Mouse (Mus musculus): ENCODE results near the gene Vwa7. TPM values are rescaled to one million over a fixed set of nuclear protein-coding genes. Genes with fewer than 3 reads are reported as not detected.

The Vwa7 gene
- polyA plus RNA-seq, 1 experiment from 2014 or later: 0.13 TPM

DNA sequence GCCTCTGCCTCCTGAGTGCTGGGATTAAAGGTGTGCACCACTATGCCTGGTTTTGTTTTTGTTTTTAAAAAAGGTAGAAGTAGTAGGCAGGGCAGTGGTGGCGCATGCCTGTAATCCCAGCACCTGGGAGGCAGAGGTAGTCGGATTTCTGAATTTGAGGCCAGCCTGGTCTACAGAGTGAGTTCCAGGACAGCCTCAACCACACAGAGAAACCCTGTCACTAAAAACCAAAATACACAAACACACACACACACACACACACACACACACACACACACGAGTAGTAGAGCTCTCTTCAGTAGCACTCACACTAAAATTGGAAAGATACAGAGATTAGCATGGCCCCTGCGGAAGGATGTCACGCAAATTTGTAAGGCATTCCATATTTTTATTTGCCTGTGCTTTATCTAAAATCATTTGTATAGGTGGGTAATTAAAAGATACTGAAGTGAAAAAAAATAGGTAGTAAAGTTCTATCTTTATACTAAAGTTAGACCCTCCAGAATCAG, 32.6 kb downstream of the Vwa7 start:
- Histone ChIP-seq H3K4me3 (replicated peaks) (peak overlapping the region; percentile 70; the same call in 1 of the 2 replicates), H3K27ac (peak overlapping the region; percentile 95; the same call in 1 of the 2 replicates), H3K27me3 (no peaks in the 10 kb centered on the region), H3K9ac (replicated peaks) (no peak overlapping the region), H3K4me1 (replicated peaks) (peaks cover 53% of the 10 kb centered on the region), H3K4me2 (peak overlapping the region; percentile 86), H3K9me3 (no peaks in the 10 kb centered on the region), H3K36me3 (peaks cover 18% of the 10 kb centered on the region)
- no peak for ATAC-seq (ENCODE audit: insufficient number of reproducible peaks, insufficient read depth, low FRiP score, low TSS enrichment, low read depth)
- 78% methylated on average over 5 of the region's 5 CpGs for WGBS

DNA sequence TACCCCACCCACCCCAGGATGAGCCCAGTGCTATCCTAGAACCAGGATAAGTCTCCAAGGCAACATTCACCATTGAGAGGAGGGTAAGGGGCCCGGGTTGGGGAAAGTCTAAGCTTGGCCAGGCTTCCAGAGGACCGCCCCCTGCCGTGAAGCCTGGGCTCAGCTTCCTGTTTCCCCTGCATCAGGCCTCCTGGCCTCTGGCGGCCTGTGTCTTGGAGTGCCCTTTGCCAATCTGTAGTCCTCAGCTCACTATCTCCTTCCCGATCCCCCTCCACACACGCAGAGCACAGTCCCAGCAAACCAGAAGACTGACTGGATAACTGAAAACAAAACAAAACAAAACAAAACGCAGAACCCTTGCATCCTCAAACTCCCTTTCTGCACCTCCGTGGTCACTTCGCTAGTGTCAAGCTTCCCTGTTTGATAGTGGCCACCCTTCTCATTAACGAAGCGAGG, 33.2 kb downstream of the Vwa7 start, which contains the start of gene Clic1:
Gene Clic1, plus strand, starts transcription at position 406 of the 456 bp plus-strand sequence.
- no peaks in the 10 kb centered on the region for H3K27me3 ChIP-seq
- under 1% methylated on average over 11 of the region's 11 CpGs for WGBS
- H3K4me2 ChIP-seq: peak within 1 kb of the TSS; percentile 86
- no peaks in the 10 kb centered on the region for H3K9me3 ChIP-seq
- peaks cover 24% of the 10 kb centered on the region for H3K36me3 ChIP-seq
- H3K27ac ChIP-seq: peak within 1 kb of the TSS; percentile 95
- H3K9ac ChIP-seq (replicated peaks): peak within 1 kb of the TSS; percentile 77
- H3K4me1 ChIP-seq (replicated peaks): peaks cover 53% of the 10 kb centered on the region
- H3K4me3 ChIP-seq (replicated peaks): peak within 1 kb of the TSS; percentile 70
- no peak for ATAC-seq (ENCODE audit: insufficient number of reproducible peaks, insufficient read depth, low FRiP score, low TSS enrichment, low read depth)

DNA sequence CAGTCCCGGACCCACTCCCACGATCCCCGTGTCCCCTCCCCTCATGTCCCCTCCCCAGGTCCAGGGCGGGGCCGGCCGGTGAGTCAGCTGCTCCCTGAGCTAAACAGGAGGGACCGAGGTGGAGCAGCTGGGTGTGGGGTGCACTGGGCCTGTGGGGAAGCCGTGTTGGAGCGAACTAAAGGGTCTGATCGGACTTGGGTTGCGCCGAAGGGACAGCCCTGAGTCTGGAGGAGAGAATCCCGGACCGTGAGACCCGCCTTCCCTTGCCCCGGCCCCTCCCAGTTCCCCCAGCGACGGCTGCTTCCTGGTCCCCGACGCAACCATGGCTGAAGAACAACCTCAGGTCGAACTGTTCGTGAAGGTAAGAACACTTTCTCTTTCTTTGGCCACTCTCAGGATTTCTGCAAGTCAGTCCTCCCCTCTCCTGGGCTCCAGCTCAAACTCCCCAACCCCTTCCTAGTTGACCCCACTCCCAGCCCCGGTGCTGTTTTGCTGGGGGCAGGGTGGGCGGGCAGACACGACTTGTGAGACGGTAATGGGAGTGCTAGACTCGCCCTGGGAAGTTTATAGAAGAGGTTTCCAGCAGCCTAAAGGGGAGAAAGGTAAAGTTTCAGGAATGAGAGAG, 33.9 kb downstream of the Vwa7 start:
- under 1% methylated on average over 27 of the region's 27 CpGs for WGBS
- Histone ChIP-seq H3K36me3 (peaks cover 30% of the 10 kb centered on the region), H3K9me3 (no peaks in the 10 kb centered on the region), H3K4me1 (replicated peaks) (peaks cover 53% of the 10 kb centered on the region), H3K27me3 (no peaks in the 10 kb centered on the region), H3K27ac (peak overlapping the region; percentile 95), H3K4me3 (replicated peaks) (peak overlapping the region; percentile 70), H3K4me2 (peak overlapping the region; percentile 86), H3K9ac (replicated peaks) (peak overlapping the region; percentile 77)
- ATAC-seq (ENCODE audit: insufficient number of reproducible peaks, insufficient read depth, low FRiP score, low TSS enrichment, low read depth): no peak

DNA sequence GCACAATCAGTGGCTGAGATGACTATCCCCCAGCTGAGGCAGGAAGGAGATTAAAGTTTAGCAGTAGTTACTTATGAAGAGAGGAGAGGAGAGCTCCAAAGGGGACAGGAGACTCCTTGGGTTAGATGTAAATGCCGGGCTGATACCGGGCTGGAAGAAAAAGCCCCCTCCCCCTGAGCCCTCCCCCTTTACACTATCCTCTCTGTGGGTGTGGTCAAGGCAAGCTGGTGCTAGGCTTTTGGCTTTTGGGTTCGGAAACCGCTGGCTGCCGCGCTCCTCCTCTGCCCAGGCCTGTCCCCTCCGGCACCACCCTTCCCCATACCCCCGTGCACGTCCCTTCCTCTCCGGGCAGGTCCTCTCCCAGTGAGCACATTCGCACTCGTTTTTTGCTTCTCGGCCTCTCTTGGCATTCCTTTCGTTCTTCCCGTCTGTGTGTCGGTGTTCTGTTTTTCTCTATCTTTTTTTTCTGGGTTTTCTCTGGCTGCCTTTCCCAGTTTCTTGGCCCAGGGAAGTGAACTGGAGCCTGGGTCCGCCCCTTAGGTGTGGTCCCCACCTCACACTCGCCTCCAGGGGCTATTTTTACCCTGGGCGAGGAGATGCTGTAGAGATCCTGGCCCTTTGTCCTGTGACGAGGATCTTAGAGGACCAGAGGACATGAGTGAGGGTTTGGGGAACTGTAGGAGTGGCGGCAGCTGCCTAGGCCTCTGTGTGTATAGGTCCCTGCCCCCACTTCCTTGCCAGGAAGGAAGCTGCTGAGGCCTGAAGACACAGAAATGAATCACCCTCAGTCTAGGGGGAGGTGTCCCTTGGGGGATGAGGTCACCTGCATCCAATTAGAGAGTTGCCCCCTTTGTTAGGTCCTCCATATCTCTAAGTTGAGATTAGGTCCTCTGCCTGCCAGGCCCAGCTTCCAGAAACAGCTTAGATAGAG, 35.0 kb downstream of the Vwa7 start:
- Histone ChIP-seq H3K4me1 (replicated peaks) (peaks cover 45% of the 10 kb centered on the region), H3K36me3 (peaks cover 41% of the 10 kb centered on the region), H3K27me3 (no peaks in the 10 kb centered on the region), H3K4me3 (replicated peaks) (peak overlapping the region; percentile 70), H3K4me2 (peak overlapping the region; percentile 86), H3K9ac (replicated peaks) (peak overlapping the region; percentile 77), H3K27ac (peak overlapping the region; percentile 95), H3K9me3 (no peaks in the 10 kb centered on the region)
- ATAC-seq (ENCODE audit: insufficient number of reproducible peaks, insufficient read depth, low FRiP score, low TSS enrichment, low read depth): no peak
- 1% methylated on average over 21 of the region's 21 CpGs for WGBS

DNA sequence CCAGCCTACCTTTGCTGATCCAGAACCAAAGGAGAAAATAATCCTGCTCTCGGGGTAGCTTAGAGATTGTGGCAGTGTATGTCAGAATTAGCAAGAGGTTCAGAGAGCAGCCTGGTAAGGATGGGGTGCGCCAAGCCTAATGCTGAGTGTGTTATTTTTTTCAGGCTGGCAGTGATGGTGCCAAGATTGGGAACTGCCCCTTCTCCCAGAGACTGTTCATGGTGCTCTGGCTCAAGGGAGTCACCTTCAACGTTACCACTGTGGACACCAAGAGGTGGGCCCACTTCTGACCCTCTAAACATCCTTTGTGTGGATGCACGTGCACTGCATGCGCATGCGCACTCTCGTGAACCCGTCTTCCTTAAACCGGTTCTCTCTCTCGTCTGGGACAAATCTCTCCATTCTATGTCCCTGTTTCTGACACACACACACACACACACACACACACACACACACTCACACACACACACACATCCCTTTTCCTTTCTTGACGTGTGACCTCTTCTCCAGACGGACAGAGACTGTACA, 36.0 kb downstream of the Vwa7 start:
- Histone ChIP-seq H3K9me3 (no peaks in the 10 kb centered on the region), H3K27ac (peak overlapping the region; percentile 95), H3K4me3 (replicated peaks) (peak overlapping the region; percentile 70), H3K36me3 (peaks cover 49% of the 10 kb centered on the region), H3K4me2 (peak overlapping the region; percentile 86), H3K9ac (replicated peaks) (peak overlapping the region; percentile 77), H3K27me3 (no peaks in the 10 kb centered on the region), H3K4me1 (replicated peaks) (peaks cover 40% of the 10 kb centered on the region)
- no peak for ATAC-seq (ENCODE audit: insufficient number of reproducible peaks, insufficient read depth, low FRiP score, low TSS enrichment, low read depth)
- WGBS: 89% methylated on average over 12 of the region's 12 CpGs

DNA sequence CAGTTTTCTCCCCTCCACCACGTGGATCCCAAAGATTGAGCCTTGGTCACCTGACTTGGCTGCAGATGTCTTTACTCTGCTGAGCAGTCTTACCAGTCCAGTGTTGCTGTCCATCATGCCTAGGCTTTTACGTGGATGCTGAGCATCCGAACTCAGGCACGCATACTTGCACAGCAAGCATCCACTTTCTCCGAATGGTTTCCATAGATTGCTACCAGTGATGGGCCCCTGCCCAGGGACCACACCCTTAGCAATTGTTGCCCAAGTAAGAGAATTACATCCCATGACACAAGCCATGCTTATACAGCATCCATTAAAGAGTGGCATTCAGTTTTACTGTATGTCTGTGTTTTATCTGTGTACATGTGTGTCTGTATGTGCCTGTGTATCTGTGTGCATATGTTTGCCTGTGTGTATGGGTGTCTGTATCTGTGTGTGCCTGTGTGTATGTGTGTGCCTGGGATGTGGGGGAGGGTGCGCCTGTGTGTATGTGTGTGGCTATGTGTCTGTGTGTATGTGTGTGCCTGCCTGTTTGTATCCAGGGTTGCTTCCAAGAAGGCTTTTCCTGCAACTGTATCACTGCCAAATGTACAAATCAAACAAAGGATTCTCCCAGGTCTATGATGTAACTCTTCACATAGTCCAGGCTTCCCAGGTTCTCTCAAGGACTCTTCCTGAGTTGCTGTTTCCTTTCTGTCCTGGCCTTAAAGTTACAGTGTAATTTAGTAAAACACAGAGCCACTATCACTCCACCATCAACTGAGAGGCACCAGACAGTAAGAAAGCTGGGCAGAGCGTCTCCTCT, 39.5 kb downstream of the Vwa7 start:
- Histone ChIP-seq H3K9me3 (no peaks in the 10 kb centered on the region), H3K27me3 (no peaks in the 10 kb centered on the region), H3K4me1 (replicated peaks) (peaks cover 31% of the 10 kb centered on the region), H3K36me3 (peaks cover 68% of the 10 kb centered on the region), H3K4me3 (replicated peaks) (no peak overlapping the region), H3K27ac (no peak overlapping the region), H3K4me2 (no peak overlapping the region), H3K9ac (replicated peaks) (no peak overlapping the region)
- ATAC-seq (ENCODE audit: insufficient number of reproducible peaks, insufficient read depth, low FRiP score, low TSS enrichment, low read depth): no peak
- 93% methylated on average over 7 of the region's 7 CpGs for WGBS

DNA sequence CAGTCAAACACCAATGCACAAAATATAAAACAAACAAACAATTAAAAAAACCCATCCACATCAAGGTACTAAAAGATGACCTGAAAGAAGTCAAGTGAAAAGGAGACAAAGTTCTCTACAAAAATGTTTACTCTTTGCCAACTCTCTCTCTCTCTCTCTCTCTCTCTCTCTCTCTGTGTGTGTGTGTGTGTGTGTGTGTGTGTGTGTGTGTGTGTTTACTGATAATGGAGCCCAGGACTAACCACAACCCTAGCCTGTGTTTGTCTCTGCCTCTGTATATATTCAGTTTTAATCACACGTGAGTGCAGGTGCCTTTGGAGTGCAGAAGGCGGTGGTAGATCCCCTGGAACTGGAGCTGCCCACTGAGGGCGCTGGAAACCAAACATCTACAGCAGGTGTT, 40.7 kb downstream of the Vwa7 start:
- ATAC-seq (ENCODE audit: insufficient number of reproducible peaks, insufficient read depth, low FRiP score, low TSS enrichment, low read depth): no peak
- peaks cover 79% of the 10 kb centered on the region for H3K36me3 ChIP-seq

DNA sequence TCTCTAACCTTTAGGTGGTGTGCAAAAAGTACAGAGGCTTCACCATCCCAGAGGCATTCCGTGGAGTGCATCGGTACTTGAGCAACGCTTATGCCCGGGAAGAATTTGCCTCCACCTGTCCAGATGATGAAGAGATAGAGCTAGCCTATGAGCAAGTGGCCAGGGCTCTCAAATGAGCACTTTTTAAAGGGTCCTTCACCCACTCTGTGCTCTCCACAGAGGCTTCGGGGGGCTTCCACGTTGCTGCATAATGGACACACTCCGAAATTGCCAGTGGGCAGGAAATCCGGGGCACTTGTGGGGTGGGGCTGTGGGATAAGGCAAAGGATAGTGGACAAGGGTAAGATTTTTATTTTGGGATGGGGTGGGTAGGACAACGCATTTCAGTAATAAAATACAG, 41.9 kb downstream of the Vwa7 start:
- no peak for ATAC-seq (ENCODE audit: insufficient number of reproducible peaks, insufficient read depth, low FRiP score, low TSS enrichment, low read depth)
- Histone ChIP-seq H3K9ac (replicated peaks) (no peak overlapping the region), H3K4me3 (replicated peaks) (peak overlapping the region; percentile 83), H3K4me1 (replicated peaks) (peaks cover 24% of the 10 kb centered on the region), H3K9me3 (no peaks in the 10 kb centered on the region), H3K27me3 (peaks cover 4% of the 10 kb centered on the region), H3K4me2 (peak overlapping the region; percentile 91), H3K27ac (peak overlapping the region; percentile 96), H3K36me3 (peaks cover 79% of the 10 kb centered on the region)
- WGBS: 66% methylated on average over 9 of the region's 9 CpGs

More for the DNA sequence above, 40.7 kb downstream of the Vwa7 start:
- no peak overlapping the region for H3K4me3 ChIP-seq (replicated peaks)
- peaks cover 30% of the 10 kb centered on the region for H3K4me1 ChIP-seq (replicated peaks)
- H3K9ac ChIP-seq (replicated peaks): no peak overlapping the region
- H3K27me3 ChIP-seq: no peaks in the 10 kb centered on the region
- H3K9me3 ChIP-seq: no peaks in the 10 kb centered on the region
- H3K27ac ChIP-seq: no peak overlapping the region
- H3K4me2 ChIP-seq: no peak overlapping the region
- 80% methylated on average over 3 of the region's 3 CpGs for WGBS

DNA sequence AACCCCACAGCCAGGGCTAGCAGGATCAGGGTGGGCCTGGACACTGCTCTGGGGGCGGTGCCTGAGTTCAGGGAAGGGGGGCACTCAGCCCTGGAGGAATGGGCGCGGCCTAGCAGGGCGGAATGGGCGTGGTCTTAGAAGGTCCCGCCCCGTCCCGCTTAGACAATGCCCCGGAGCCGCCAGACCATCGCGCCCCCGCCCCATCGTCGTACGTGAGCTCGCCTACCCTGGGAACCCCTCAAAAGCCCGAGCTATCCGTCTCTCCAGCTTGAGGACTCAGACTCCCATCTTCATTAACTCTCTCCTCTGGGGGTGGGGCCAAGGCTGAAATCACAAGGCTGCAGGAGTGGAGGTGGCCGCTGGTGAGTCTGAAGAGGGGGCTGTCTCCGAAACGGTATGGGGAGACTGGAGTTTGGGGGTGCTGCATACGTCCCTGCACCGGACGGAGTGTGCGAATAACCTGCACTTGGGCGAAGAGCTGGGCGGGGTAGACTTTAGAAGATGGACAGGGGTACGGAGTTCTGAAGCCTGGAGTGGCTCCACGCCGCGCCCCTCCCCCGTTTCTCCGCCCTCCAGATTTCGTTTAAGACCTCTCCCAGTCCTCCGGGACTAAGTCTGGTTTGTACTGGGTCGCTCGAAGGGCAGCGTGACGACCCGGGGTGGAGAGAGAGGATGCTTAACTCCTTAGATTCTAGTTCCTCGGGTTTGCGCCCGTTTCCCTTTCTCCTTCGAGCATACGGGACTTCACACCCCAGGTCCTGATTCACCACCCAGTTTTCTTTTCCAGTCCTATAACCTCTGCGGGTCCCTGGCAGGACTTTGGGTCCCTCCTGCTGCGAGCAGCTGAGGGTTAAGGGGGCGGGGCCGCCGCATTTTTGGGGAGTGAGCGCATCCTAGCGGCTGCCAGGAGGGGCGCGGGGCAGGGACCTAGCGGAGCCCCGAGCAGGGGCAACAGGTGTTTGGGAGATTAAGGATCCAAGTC, 42.8 kb downstream of the Vwa7 start, which contains the start of gene Ddah2:
Gene Ddah2, plus strand, starts transcription at position 125 of the 982 bp plus-strand sequence.
- under 1% methylated on average over 57 of the region's 57 CpGs for WGBS
- Histone ChIP-seq H3K4me3 (replicated peaks) (peak within 1 kb of the TSS; percentile 83), H3K9me3 (no peaks in the 10 kb centered on the region), H3K36me3 (peaks cover 75% of the 10 kb centered on the region), H3K9ac (replicated peaks) (peak within 1 kb of the TSS; percentile 88), H3K27ac (peak within 1 kb of the TSS; percentile 96), H3K27me3 (peaks cover 13% of the 10 kb centered on the region), H3K4me2 (peak within 1 kb of the TSS; percentile 91), H3K4me1 (replicated peaks) (peaks cover 24% of the 10 kb centered on the region)
- peak; percentile 82 for ATAC-seq (ENCODE audit: insufficient number of reproducible peaks, insufficient read depth, low FRiP score, low TSS enrichment, low read depth)
